Mouse (Mus musculus) kidney, postnatal 0 days (tissue): ENCODE results near the gene Samd15. TPM values are rescaled to one million over a fixed set of nuclear protein-coding genes. Genes with fewer than 3 reads are reported as not detected.

Experiments used
- ATAC-seq: fragments of 200-750 bp; cut with Nextera tagmentation; replicated peaks from 2 replicates; pipeline ENCODE4 v1.8.0; 2017; ENCODE audit warnings: low read depth, moderate number of reproducible peaks, moderate TSS enrichment, moderate library complexity; ENCODE audit not compliant: low FRiP score
- DNase-seq: peaks from one replicate; pipeline ENCODE4 v3.0.0-alpha.2; 2016; ENCODE audit warnings: low spot score
- H3K27ac ChIP-seq: fragments of 300-500 bp; sonication (generic); 2 replicates; pipeline ENCODE4 v1.5.1; 2014; ENCODE audit warnings: mild to moderate bottlenecking
- H3K27me3 ChIP-seq: fragments of 300-500 bp; sonication (generic); 2 replicates; pipeline ENCODE4 v1.6.1; 2014; ENCODE audit warnings: low read length, mixed read lengths; ENCODE audit not compliant: insufficient read depth
- H3K36me3 ChIP-seq: fragments of 300-500 bp; sonication (generic); 2 replicates; pipeline ENCODE4 v1.6.1; 2014; ENCODE audit warnings: low read length, mixed read lengths; ENCODE audit not compliant: insufficient read depth
- H3K4me1 ChIP-seq: fragments of 300-500 bp; sonication (generic); replicated peaks from 2 replicates; pipeline ENCODE4 v1.6.1; 2014; ENCODE audit warnings: antibody characterized with exemption, low read length, mixed read lengths; ENCODE audit not compliant: insufficient read depth
- H3K4me2 ChIP-seq: fragments of 300-500 bp; sonication (generic); 2 replicates; pipeline ENCODE4 v1.6.1; 2014; ENCODE audit warnings: mild to moderate bottlenecking, low read length, moderate library complexity, mixed read lengths
- H3K4me3 ChIP-seq: fragments of 300-500 bp; sonication (generic); replicated peaks from 2 replicates; pipeline ENCODE4 v1.5.1; 2014; ENCODE audit warnings: low read depth, low read length
- H3K9ac ChIP-seq: fragments of 300-500 bp; sonication (generic); 2 replicates; pipeline ENCODE4 v1.6.1; 2014; ENCODE audit warnings: low read depth, low read length
- H3K9me3 ChIP-seq: fragments of 300-500 bp; sonication (generic); replicated peaks from 2 replicates; pipeline ENCODE4 v1.6.1; 2016; ENCODE audit warnings: low read length, inconsistent platforms, mixed read lengths
- CTCF ChIP-seq: IDR thresholded peaks from 2 replicates; pipeline ENCODE4 v1.5.1; 2016; ENCODE audit warnings: antibody characterized with exemption, low read depth, mild to moderate bottlenecking, moderate library complexity
- WGBS: fragments of 180-500 bp; shearing (Covaris S2); extraction: QIAGEN DNeasy Blood & Tissue Kit; methylation state at CpG from one replicate; pipeline ENCODE4 v1.1.7; 2014; 5-methylcytosine and 5-hydroxymethylcytosine counted together
- polyA plus RNA-seq: library from polyadenylated mRNA; unstranded; fragments of >200 nt; fragmentation: Nextera tagmentation; extraction: Ambion mirVana; gene quantifications from 2 replicates; pipeline ENCODE4 v1.2.1, GENCODE M21; 2015

Gene Samd15
- polyA plus RNA-seq, 1 experiment from 2014 or later, result 1.3 TPM

- Histone ChIP-seq H3K4me2 (no peak overlapping the region), H3K4me3 (no peak overlapping the region), H3K27me3 (no peaks in the 10 kb centered on the region), H3K9me3 (no peaks in the 10 kb centered on the region), H3K36me3 (peaks cover 18% of the 10 kb centered on the region; the same call in 1 of the 2 replicates), H3K27ac (no peak overlapping the region), H3K4me1 (no peaks in the 10 kb centered on the region), H3K9ac (no peak overlapping the region)
- TF ChIP-seq CTCF, result no peak
- ATAC-seq (no peak), DNase-seq (peak; percentile 10)
- 69% methylated on average over 4 of the region's 4 CpGs for WGBS
These were observed 24.2 kb upstream of the Samd15 start for GRCm38 (mm10) chr12:87175194-87175946.

GRCm38 (mm10) chr12:87177631-87178030 lies 21.9 kb upstream of the Samd15 start:
- H3K9ac ChIP-seq, result no peak overlapping the region

GRCm38 (mm10) chr12:87193008-87193407 lies 6.5 kb upstream of the Samd15 start:
- no peak for ATAC-seq

More at GRCm38 (mm10) chr12:87177631-87178030, 21.9 kb upstream of the Samd15 start:
- Histone ChIP-seq H3K4me1 (no peaks in the 10 kb centered on the region), H3K4me3 (no peak overlapping the region), H3K36me3 (peaks cover 8% of the 10 kb centered on the region; the same call in 1 of the 2 replicates), H3K27me3 (no peaks in the 10 kb centered on the region), H3K9me3 (no peaks in the 10 kb centered on the region), H3K27ac (no peak overlapping the region), H3K4me2 (no peak overlapping the region)
- TF ChIP-seq CTCF, result no peak
- ATAC-seq (no peak), DNase-seq (no peak)
- WGBS, result 87% methylated on average over 4 of the region's 4 CpGs

GRCm38 (mm10) chr12:87195069-87195468 lies 4.5 kb upstream of the Samd15 start:
- DNase-seq (no peak), ATAC-seq (no peak)
- H3K9me3 ChIP-seq, result no peaks in the 10 kb centered on the region
- no peaks in the 10 kb centered on the region for H3K36me3 ChIP-seq
- WGBS, result 74% methylated on average over 1 of the region's 1 CpGs
- H3K4me1 ChIP-seq, result no peaks in the 10 kb centered on the region
- H3K4me3 ChIP-seq, result no peak overlapping the region
- H3K4me2 ChIP-seq, result no peak overlapping the region
- H3K27ac ChIP-seq, result no peak overlapping the region
- TF ChIP-seq CTCF, result no peak
- H3K27me3 ChIP-seq, result no peaks in the 10 kb centered on the region
- H3K9ac ChIP-seq, result no peak overlapping the region

More at GRCm38 (mm10) chr12:87193008-87193407, 6.5 kb upstream of the Samd15 start:
- Histone ChIP-seq H3K9ac (no peak overlapping the region), H3K9me3 (no peaks in the 10 kb centered on the region), H3K36me3 (no peaks in the 10 kb centered on the region), H3K27ac (no peak overlapping the region), H3K4me1 (no peaks in the 10 kb centered on the region), H3K4me2 (no peak overlapping the region), H3K4me3 (no peak overlapping the region), H3K27me3 (no peaks in the 10 kb centered on the region)
- no peak for DNase-seq
- WGBS, result 97% methylated on average over 3 of the region's 3 CpGs
- no peak for TF ChIP-seq CTCF

GRCm38 (mm10) chr12:87196310-87196709 lies 3.2 kb upstream of the Samd15 start:
- Histone ChIP-seq H3K4me3 (no peak overlapping the region), H3K9me3 (no peaks in the 10 kb centered on the region), H3K27ac (no peak overlapping the region), H3K27me3 (no peaks in the 10 kb centered on the region), H3K9ac (no peak overlapping the region), H3K4me1 (no peaks in the 10 kb centered on the region), H3K36me3 (no peaks in the 10 kb centered on the region), H3K4me2 (no peak overlapping the region)
- DNase-seq (no peak), ATAC-seq (no peak)
- TF ChIP-seq CTCF, result no peak

GRCm38 (mm10) chr12:87198792-87199191 lies 731 bp upstream of the Samd15 start:
- Histone ChIP-seq H3K4me3 (peak overlapping the region; percentile 88; the same call in 1 of the 2 replicates), H3K36me3 (no peaks in the 10 kb centered on the region), H3K4me2 (peak overlapping the region; percentile 81), H3K9ac (no peak overlapping the region), H3K4me1 (no peaks in the 10 kb centered on the region), H3K9me3 (no peaks in the 10 kb centered on the region), H3K27me3 (no peaks in the 10 kb centered on the region), H3K27ac (no peak overlapping the region)
- no peak for ATAC-seq
- DNase-seq, result no peak
- TF ChIP-seq CTCF, result no peak
- 45% methylated on average over 6 of the region's 6 CpGs for WGBS
